Mouse (Mus musculus): ENCODE data around the gene Slc9b1. TPM values are rescaled to one million over a fixed set of nuclear protein-coding genes. Genes with fewer than 3 reads are reported as not detected.

Slc9b1 gene
- polyA plus RNA-seq, 1 experiment from 2014 or later: not detected

DNA sequence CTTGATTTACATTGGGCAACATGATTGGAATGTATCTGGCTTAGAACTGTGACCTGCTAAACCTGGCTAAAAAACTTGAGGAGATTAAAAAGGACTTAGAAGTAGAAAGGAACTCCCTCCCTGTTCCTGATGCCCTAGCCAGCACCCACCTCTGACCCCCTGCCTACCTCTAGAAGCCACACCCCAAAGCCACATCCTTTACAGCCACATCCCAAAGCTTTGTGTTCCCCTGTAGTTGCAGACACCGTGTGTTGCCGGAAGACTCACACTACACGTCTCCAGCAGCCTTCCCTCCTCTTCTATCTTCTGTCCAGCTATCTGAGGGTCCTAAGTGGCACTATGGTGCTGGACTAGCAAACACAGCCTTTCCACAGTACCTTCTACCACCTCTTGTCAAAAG lies 70.0 kb downstream of the Slc9b1 start:
- Histone ChIP-seq H3K4me3 (replicated peaks) (no peak overlapping the region), H3K4me1 (replicated peaks) (peaks cover 30% of the 10 kb centered on the region), H3K4me2 (no peak overlapping the region), H3K36me3 (peaks cover 12% of the 10 kb centered on the region), H3K9me3 (replicated peaks) (no peaks in the 10 kb centered on the region), H3K9ac (no peak overlapping the region), H3K27ac (no peak overlapping the region), H3K27me3 (no peaks in the 10 kb centered on the region)
- 30% methylated on average over 3 of the region's 3 CpGs for WGBS (ENCODE audit: insufficient replicate concordance)
- no peak for ATAC-seq (ENCODE audit: low read depth)
- no peak for DNase-seq

DNA sequence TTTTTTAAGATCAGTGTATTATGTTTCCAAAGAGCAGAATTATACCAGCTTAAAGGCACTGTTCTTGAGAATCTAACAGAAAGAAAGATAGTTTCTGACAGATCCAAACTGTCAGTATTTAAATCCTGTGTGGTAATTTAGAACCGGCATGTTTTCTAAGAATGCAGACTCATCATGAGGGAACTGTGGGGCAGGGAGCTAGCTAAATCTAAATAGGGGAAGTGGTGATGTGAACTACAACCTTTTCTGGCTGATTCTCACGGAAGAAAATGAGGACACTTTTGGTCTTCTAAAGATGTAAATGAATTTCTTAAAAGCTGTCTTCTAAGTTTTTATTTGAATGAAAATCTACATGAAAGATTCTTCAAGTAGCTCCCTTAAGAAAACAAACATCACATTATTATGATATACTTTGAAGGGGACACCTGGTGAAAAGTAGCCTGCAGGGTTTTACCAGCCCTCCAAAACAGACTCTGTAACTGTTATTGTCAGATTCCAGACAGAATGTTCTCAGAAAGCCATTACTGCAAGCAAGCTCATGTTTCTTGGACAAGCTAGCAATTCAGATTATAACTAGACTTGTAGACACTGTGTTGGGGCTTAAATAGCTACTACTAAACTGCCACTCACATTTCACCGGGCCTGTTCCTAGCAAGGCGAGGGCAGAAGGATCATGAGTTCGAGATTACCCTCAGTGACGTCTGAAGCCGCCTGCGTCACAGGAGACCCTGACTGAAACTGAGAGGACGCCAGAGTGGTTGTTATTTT lies 72.9 kb downstream of the Slc9b1 start:
- Histone ChIP-seq H3K9ac (peak overlapping the region; percentile 92), H3K27ac (peak overlapping the region; percentile 74), H3K4me3 (replicated peaks) (peak overlapping the region; percentile 69), H3K27me3 (no peaks in the 10 kb centered on the region), H3K4me2 (peak overlapping the region; percentile 77), H3K36me3 (peaks cover 6% of the 10 kb centered on the region), H3K9me3 (replicated peaks) (no peaks in the 10 kb centered on the region), H3K4me1 (replicated peaks) (peaks cover 36% of the 10 kb centered on the region)
- 62% methylated on average over 9 of the region's 9 CpGs for WGBS (ENCODE audit: insufficient replicate concordance)
- no peak for ATAC-seq (ENCODE audit: low read depth)
- no peak for DNase-seq

GRCm38 (mm10) chr3:135421310-135421594 lies 73.4 kb downstream of the Slc9b1 start:
- Histone ChIP-seq H3K4me2 (peak overlapping the region; percentile 77), H3K9me3 (replicated peaks) (no peaks in the 10 kb centered on the region), H3K4me1 (replicated peaks) (peaks cover 36% of the 10 kb centered on the region), H3K4me3 (replicated peaks) (peak overlapping the region; percentile 69), H3K9ac (peak overlapping the region; percentile 92), H3K36me3 (peaks cover 4% of the 10 kb centered on the region), H3K27ac (peak overlapping the region; percentile 74), H3K27me3 (no peaks in the 10 kb centered on the region)
- ATAC-seq (ENCODE audit: low read depth) (no peak), DNase-seq (no peak)

- H3K27me3 ChIP-seq: no peaks in the 10 kb centered on the region
- no peaks in the 10 kb centered on the region; the same call in 1 of the 2 replicates for H3K36me3 ChIP-seq
- H3K9ac ChIP-seq: peak overlapping the region; percentile 92
- no peaks in the 10 kb centered on the region for H3K9me3 ChIP-seq (replicated peaks)
- H3K27ac ChIP-seq: peak overlapping the region; percentile 84
- peak overlapping the region; percentile 69 for H3K4me3 ChIP-seq (replicated peaks)
- no peak for ATAC-seq (ENCODE audit: low read depth)
- 5% methylated on average over 8 of the region's 8 CpGs for WGBS (ENCODE audit: insufficient replicate concordance)
- no peak for DNase-seq
- H3K4me2 ChIP-seq: peak overlapping the region; percentile 77
- H3K4me1 ChIP-seq (replicated peaks): peaks cover 36% of the 10 kb centered on the region
Observed at GRCm38 (mm10) chr3:135422232-135422855, 74.5 kb downstream of the Slc9b1 start.

DNA sequence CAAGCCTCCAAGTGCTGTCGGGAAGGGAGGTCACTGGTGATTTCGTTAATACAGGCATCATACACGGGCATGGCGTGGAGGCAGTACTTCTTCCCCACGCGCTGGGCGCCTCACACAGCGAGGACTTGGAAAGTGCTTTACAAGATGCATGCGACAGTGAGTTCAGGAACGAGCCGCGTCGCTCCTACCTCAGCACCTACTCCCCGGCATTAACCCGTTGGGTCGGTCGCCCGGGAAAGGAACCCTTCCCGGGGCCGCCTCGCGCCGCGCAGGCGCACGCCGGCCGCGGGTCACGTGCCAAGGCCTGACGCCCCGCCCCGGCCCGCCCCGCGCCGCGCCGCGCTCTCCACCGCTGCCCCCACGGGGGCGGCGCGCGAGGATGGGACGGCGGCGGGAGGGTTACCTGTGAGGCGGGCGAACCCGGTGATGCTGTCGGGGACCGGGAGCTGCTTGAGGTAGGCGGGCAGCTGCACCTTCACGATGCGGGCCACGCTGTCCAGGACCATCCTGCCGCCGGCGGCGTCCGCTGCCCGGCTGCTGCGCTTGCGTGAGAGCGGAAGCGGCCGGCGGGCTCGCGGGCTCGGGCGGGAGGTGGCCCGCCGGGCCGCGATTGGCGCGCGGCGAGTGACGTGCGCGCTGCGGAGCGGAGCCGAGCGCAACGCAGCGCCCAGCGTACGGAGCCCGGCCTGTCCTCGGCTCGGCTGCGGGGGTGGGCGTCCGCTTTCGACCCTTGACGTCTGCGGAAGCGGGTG lies 75.2 kb downstream of the Slc9b1 start:
- ATAC-seq (ENCODE audit: low read depth) (peak; percentile 96), DNase-seq (peak; percentile 80)
- peaks cover 33% of the 10 kb centered on the region for H3K4me1 ChIP-seq (replicated peaks)
- peak overlapping the region; percentile 69 for H3K4me3 ChIP-seq (replicated peaks)
- under 1% methylated on average over 92 of the region's 103 CpGs for WGBS (ENCODE audit: insufficient replicate concordance)
- peak overlapping the region; percentile 92 for H3K9ac ChIP-seq
- H3K9me3 ChIP-seq (replicated peaks): no peaks in the 10 kb centered on the region
- no peaks in the 10 kb centered on the region; the same call in 1 of the 2 replicates for H3K36me3 ChIP-seq
- peak overlapping the region; percentile 77 for H3K4me2 ChIP-seq
- H3K27ac ChIP-seq: peak overlapping the region; percentile 84
- no peaks in the 10 kb centered on the region for H3K27me3 ChIP-seq

DNA sequence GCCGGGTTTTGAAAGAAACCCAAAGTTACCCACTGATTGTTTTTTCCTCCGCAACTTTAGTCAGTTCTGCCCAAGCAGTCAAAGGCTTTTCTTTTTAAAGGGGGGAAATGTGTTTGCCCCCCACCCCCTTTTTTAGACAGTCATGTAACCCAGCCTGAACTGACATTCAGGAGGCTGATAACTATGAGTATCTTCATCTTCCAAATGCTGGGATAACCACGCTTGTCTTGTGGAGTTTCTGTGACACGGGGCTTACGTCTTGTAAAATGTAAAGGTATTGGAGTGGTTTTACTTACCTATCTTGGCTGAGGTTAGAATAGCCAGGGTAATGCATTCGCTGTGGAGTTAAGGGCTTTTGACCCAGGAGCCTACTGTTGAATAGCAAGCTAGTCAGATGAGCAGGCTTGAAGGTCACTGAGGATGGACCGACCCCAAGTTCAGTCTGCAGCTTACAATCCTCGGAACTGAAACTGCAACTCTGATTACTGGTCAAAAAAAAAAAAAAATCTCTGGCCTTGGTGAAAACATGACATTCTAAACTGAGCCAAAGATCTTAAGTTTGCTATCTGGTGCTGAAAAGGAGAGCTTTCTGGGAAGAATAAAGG lies 75.9 kb downstream of the Slc9b1 start, which contains the start of gene Cisd2:
Gene Cisd2, minus strand, starts transcription at position 318 of the 605 bp plus-strand sequence.
- peak within 1 kb of the TSS; percentile 84 for H3K27ac ChIP-seq
- H3K4me3 ChIP-seq (replicated peaks): peak within 1 kb of the TSS; percentile 69
- H3K27me3 ChIP-seq: no peaks in the 10 kb centered on the region
- 1% methylated on average over 8 of the region's 8 CpGs for WGBS (ENCODE audit: insufficient replicate concordance)
- DNase-seq: no peak
- peak within 1 kb of the TSS; percentile 77 for H3K4me2 ChIP-seq
- H3K4me1 ChIP-seq (replicated peaks): peaks cover 30% of the 10 kb centered on the region
- no peaks in the 10 kb centered on the region for H3K9me3 ChIP-seq (replicated peaks)
- no peaks in the 10 kb centered on the region for H3K36me3 ChIP-seq
- ATAC-seq (ENCODE audit: low read depth): peak; percentile 3; the same call in 1 of the 2 replicates
- H3K9ac ChIP-seq: peak within 1 kb of the TSS; percentile 92

GRCm38 (mm10) chr3:135436901-135437616 lies 89.2 kb downstream of the Slc9b1 start:
- Histone ChIP-seq H3K9me3 (replicated peaks) (no peaks in the 10 kb centered on the region), H3K27ac (peak overlapping the region; percentile 74), H3K27me3 (no peaks in the 10 kb centered on the region), H3K4me2 (peak overlapping the region; percentile 85), H3K9ac (peak overlapping the region; percentile 78), H3K36me3 (0 out of 2 replicates have a peak, but pooled peaks cover 3% of the 10 kb centered on the region), H3K4me1 (replicated peaks) (peaks cover 20% of the 10 kb centered on the region), H3K4me3 (replicated peaks) (peak overlapping the region; percentile 91)
- DNase-seq (no peak), ATAC-seq (ENCODE audit: low read depth) (no peak)
- WGBS (ENCODE audit: insufficient replicate concordance): 61% methylated on average over 14 of the region's 14 CpGs

DNA sequence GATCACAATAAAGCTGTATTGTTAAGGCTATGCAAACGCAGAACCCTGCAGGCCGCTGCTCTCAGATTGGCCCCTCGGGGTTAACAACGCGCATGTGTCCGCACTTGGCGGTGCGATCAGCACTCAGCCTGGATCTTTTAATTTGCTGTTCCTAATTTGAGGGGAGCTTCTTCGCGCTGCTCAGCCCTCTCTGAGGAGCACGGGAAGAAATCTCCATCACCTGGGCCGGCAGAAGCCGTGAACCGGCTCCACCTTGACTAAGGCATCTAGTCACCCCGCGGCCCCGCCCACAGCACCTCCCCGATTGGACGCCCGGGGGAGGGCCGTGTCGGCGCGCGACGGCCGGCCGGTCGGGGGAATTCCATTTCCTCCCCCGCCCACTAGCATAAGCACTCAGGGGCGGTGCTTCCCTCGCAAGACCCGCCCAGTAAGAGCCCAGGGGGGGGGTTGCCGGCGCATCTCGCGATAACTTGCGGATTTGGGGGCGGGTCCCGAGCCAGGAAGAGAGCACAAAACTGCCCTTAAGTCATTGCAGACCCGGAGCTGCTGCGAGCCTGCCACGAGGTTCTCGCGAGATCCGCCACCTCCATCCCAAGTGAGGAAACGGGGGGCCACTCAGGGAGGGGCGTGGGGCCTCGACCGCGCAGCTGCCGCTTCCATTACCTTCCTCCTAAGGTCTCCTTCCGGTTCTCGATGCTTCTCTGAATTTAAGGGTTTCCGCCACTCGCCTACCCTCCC lies 90.1 kb downstream of the Slc9b1 start, which contains the start of gene Ube2d3:
Gene Ube2d3, plus strand, starts transcription at position 392 of the 738 bp plus-strand sequence.
- WGBS (ENCODE audit: insufficient replicate concordance): under 1% methylated on average over 56 of the region's 56 CpGs

DNA sequence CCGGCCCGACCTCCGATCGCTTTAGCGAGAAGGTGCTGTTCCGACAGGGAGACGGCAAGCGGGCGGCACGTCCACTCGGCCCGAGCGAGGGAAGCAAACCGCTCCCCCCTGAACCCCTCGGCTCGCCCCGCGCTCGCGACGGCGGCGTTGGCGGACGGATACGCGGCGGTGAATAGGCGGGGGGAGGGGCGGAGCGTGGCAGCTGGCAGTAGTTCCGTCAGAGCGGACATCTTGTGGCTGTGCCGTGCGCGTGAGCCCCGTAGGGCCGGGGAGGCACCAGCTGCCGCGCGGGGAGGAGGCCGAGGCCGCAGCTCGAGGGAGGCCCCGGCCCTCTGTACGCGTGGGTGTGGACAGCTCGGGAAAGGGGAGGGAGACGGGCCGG lies 90.7 kb downstream of the Slc9b1 start:
- Histone ChIP-seq H3K4me2 (peak overlapping the region; percentile 85), H3K9ac (peak overlapping the region; percentile 98), H3K4me3 (replicated peaks) (peak overlapping the region; percentile 91), H3K9me3 (replicated peaks) (no peaks in the 10 kb centered on the region), H3K4me1 (replicated peaks) (peaks cover 31% of the 10 kb centered on the region), H3K36me3 (peaks cover 10% of the 10 kb centered on the region), H3K27me3 (no peaks in the 10 kb centered on the region), H3K27ac (peak overlapping the region; percentile 99)
- ATAC-seq (ENCODE audit: low read depth) (peak; percentile 64), DNase-seq (peak; percentile 87)
- WGBS (ENCODE audit: insufficient replicate concordance): 0% methylated on average over 50 of the region's 50 CpGs

More for the DNA sequence above, 90.1 kb downstream of the Slc9b1 start, which contains the start of gene Ube2d3:
- Histone ChIP-seq H3K4me3 (replicated peaks) (peak within 1 kb of the TSS; percentile 91), H3K36me3 (0 out of 2 replicates have a peak, but pooled peaks cover 6% of the 10 kb centered on the region), H3K27ac (peak within 1 kb of the TSS; percentile 99), H3K4me2 (peak within 1 kb of the TSS; percentile 85), H3K9ac (peak within 1 kb of the TSS; percentile 98), H3K9me3 (replicated peaks) (no peaks in the 10 kb centered on the region), H3K27me3 (no peaks in the 10 kb centered on the region), H3K4me1 (replicated peaks) (peaks cover 25% of the 10 kb centered on the region)
- DNase-seq: peak; percentile 97
- peak; percentile 82 for ATAC-seq (ENCODE audit: low read depth)

All from liver, embryonic 13.5 days (tissue).